Mouse (Mus musculus): ENCODE data around the gene Armh2.

DNA sequence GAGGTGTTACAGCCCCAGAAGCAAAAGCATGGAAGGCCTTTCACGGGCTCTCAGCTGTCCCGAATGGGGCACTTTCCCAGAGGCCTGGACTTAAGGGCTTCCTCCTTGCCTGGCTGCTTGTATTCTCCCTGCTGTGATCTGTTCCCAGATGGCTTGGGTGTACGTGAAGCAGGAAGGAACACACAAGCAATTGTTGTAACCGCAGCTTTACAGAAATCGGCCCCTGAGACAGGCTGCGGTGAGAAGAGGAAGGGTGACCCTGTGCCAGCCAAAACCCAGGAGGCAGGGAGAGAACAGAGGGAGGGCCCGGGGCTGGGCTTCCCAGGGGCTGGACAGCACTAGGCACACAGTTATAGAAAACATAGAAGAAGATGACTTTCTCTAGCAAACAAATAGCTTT, 30.1 kb upstream of the Armh2 start:
- TF ChIP-seq CTCF (IDR thresholded peaks at IDR 0.05; ENCODE audit: extremely low read depth, insufficient read depth, low read length) (no peak), POLR2A (IDR thresholded peaks at IDR 0.05; ENCODE audit: extremely low read depth, insufficient read depth, low read length) (no peak)

Data from cortical plate, adult 2 months (tissue).